Mouse (Mus musculus) embryo, embryonic 11 days (tissue): ENCODE measurements around the gene Neu3.
A peak's percentile ranks its signal among the peaks of the same experiment; 100 is the strongest.
"Not testable (repeated sequence)": the region's sequence is repeated elsewhere in the genome, so short reads cannot be mapped to it uniquely, and the experiment has no call there.

Experiments
- DNase-seq: peaks from one replicate; pipeline ENCODE4 v3.0.0-alpha.2; 2015

Neu3 gene

GRCm38 (mm10) chr7:99833846-99834222, 5.6 kb upstream of the Neu3 start:
- DNase-seq, result no peak

GRCm38 (mm10) chr7:99833115-99833845, 5.1 kb upstream of the Neu3 start:
- no peak for DNase-seq

- DNase-seq, result no peak
Measured at GRCm38 (mm10) chr7:99826096-99826495, 2.1 kb downstream of the Neu3 start.

GRCm38 (mm10) chr7:99825511-99825910, 2.7 kb downstream of the Neu3 start:
- no peak for DNase-seq

GRCm38 (mm10) chr7:99824649-99825483, 3.4 kb downstream of the Neu3 start:
- DNase-seq, result no peak

- DNase-seq, result no peak
Measured at GRCm38 (mm10) chr7:99823045-99823663, 5.1 kb downstream of the Neu3 start.

GRCm38 (mm10) chr7:99822426-99822825, 5.8 kb downstream of the Neu3 start:
- no peak for DNase-seq

GRCm38 (mm10) chr7:99821953-99822352, 6.3 kb downstream of the Neu3 start:
- DNase-seq, result no peak

- not testable (repeated sequence) for DNase-seq
Measured at GRCm38 (mm10) chr7:99818181-99818725, 10.0 kb downstream of the Neu3 start.

- DNase-seq, result no peak
Measured at GRCm38 (mm10) chr7:99813394-99813793, 14.8 kb downstream of the Neu3 start.

- no peak for DNase-seq
Measured at GRCm38 (mm10) chr7:99811661-99812060, 16.6 kb downstream of the Neu3 start.

GRCm38 (mm10) chr7:99810814-99811213, 17.4 kb downstream of the Neu3 start:
- no peak for DNase-seq

- DNase-seq, result not testable (repeated sequence)
Measured at GRCm38 (mm10) chr7:99807043-99807442, 21.2 kb downstream of the Neu3 start.

GRCm38 (mm10) chr7:99805340-99805739, 22.9 kb downstream of the Neu3 start:
- DNase-seq, result no peak

GRCm38 (mm10) chr7:99804033-99804432, 24.2 kb downstream of the Neu3 start:
- DNase-seq, result not testable (repeated sequence)

- no peak for DNase-seq
Measured at GRCm38 (mm10) chr7:99803535-99803934, 24.7 kb downstream of the Neu3 start.

- DNase-seq, result no peak
Measured at GRCm38 (mm10) chr7:99799118-99799517, 29.1 kb downstream of the Neu3 start.

GRCm38 (mm10) chr7:99797911-99798647, 30.1 kb downstream of the Neu3 start:
- DNase-seq, result peak; percentile 87

GRCm38 (mm10) chr7:99797261-99797660, 31.0 kb downstream of the Neu3 start:
- DNase-seq, result no peak

GRCm38 (mm10) chr7:99796471-99796870, 31.7 kb downstream of the Neu3 start:
- DNase-seq, result no peak

- DNase-seq, result peak; percentile 64
Measured at GRCm38 (mm10) chr7:99795192-99795981, 32.8 kb downstream of the Neu3 start.

GRCm38 (mm10) chr7:99794096-99794495, 34.1 kb downstream of the Neu3 start:
- DNase-seq, result no peak
